Mouse (Mus musculus) splenic B cell, adult 2 months (primary cell): ENCODE measurements around the gene Exoc3l2.

Experiments used
- DNase-seq: peaks from one replicate; pipeline ENCODE4 v3.0.0-alpha.2; 2011; ENCODE audit warnings: low read depth, low spot score
- H3K27me3 ChIP-seq: 2 replicates; pipeline ENCODE4 v1.6.1; 2012; ENCODE audit warnings: mild to moderate bottlenecking, low read length, moderate library complexity, mixed read lengths; ENCODE audit not compliant: control insufficient read depth, poor library complexity, insufficient read depth, severe bottlenecking
- H3K36me3 ChIP-seq: 2 replicates; pipeline ENCODE4 v1.6.1; 2012; ENCODE audit warnings: mild to moderate bottlenecking, low read length, moderate library complexity, mixed read lengths; ENCODE audit not compliant: control insufficient read depth, poor library complexity, insufficient read depth, severe bottlenecking

Exoc3l2 gene

GRCm38 (mm10) chr7:19541681-19542154, 78.6 kb downstream of the Exoc3l2 start:
- Histone ChIP-seq H3K27me3 (no peaks in the 10 kb centered on the region), H3K36me3 (no peaks in the 10 kb centered on the region)
- DNase-seq, result no peak

- Histone ChIP-seq H3K27me3 (no peaks in the 10 kb centered on the region), H3K36me3 (no peaks in the 10 kb centered on the region)
- DNase-seq, result no peak
These were observed 79.1 kb downstream of the Exoc3l2 start for GRCm38 (mm10) chr7:19542155-19542691.

GRCm38 (mm10) chr7:19543584-19543983, 80.5 kb downstream of the Exoc3l2 start:
- Histone ChIP-seq H3K36me3 (no peaks in the 10 kb centered on the region), H3K27me3 (no peaks in the 10 kb centered on the region)
- peak; percentile 68 for DNase-seq

- no peak for DNase-seq
- Histone ChIP-seq H3K27me3 (no peaks in the 10 kb centered on the region), H3K36me3 (no peaks in the 10 kb centered on the region)
These were observed 82.9 kb downstream of the Exoc3l2 start for GRCm38 (mm10) chr7:19546007-19546406.
